Mouse (Mus musculus) kidney, adult 8-10 months (tissue): ENCODE measurements around the gene Ltbp4.
A peak's percentile ranks its signal among the peaks of the same experiment; 100 is the strongest.

Experiments used
- DNase-seq, 2 experiments: peaks; one replicate each; pipeline ENCODE4 v3.0.0; 2022

Gene Ltbp4

DNA sequence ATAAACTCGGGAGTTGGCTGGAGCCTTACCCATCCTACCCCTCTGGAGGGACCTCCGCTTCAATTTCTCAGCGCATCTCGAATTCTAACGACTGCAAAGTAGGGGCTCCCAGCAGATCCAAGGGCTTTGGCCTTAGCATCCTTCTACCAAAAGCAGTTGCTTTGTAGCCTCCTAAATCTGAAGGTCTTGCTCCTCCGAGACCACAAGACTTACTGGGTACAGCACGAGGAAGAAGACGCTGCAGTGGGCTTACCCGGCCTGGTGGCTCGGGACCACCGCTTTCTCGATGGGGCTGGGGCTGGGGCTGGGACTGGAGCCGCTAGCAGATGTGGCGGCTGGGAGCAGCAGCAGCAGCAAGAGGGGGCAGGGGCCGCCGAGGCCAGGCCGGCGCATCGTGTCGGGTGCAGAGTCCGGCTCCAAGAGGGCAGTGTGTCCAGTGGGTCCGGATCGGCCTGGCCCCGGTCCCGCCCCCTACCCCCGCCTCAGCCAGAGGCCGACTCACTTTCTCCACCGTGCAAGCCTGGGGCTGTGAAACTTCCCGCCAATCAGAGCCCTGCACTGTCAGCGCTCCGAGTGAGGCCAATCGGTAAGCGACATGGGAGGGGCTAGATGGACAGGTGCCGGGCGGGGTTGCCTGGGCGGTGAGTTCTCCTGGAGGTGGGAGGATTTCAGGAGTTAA is at the start of gene Ltbp4:
TSS of gene Ltbp4 (minus strand) at position 518 of the 679 bp plus-strand sequence.
- peak; percentile 79 to 85 for DNase-seq

DNA sequence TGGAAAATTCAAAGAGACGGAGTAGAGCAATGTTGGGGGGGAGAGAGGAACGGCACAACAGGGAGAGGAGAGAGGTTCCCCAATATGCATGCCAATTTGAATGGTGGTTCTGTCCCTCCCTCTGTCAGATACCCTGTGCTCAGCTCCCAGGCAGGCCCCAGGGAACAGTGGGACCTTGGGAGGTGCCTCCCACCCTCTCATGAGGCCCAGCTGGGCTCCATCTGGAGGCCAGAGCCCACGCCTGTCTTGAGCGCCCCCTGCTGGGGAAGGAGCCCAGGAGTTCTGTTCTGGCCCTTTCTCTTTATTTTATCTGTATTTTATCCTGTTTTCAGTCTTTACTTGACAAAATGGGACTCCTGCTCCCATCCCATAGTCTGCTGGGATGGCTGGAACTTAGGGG is 47.2 kb upstream of the Ltbp4 start:
- peak in 1 of 2 experiments; percentile 36 for DNase-seq

DNA sequence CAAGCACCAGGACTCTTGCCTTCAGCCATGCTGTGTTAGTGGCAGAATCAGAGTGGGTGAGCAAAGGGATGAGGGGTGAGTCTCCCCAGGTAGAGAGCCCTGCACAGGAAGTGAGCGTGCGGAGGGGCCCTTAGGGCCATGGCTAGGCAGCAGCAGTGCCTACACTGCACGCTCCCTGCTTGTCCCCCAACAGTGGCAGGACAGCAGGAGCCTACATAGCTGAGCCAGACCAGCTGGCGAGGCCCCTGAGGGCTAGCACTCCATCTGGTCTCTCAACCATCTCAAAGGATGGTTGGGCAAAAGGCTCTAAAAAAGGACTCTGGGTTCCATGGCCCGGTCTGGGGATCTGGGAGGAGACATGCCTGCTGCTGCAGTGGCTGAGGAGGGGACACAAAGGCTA is 46.6 kb upstream of the Ltbp4 start:
- DNase-seq = no peak

DNA sequence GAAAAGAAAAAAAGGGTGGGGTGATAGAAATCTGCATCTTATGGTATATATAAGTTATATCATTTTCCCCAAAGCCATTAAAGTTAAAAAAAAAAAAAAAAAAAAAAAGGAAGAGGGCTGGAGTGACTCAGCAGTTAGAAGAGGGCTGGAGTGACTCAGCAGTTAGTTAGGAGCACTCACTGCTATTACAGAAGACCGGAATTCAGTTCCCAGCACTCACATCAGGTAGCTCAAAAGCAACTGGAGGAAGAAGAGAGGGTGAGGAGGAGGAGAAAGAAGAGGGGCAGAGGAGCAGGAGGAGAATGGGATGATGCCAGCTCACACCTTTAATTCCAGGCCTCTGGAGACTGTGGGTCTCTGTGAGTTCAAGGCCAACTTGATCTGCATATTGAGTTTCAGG is 45.7 kb upstream of the Ltbp4 start:
- DNase-seq = no peak

DNA sequence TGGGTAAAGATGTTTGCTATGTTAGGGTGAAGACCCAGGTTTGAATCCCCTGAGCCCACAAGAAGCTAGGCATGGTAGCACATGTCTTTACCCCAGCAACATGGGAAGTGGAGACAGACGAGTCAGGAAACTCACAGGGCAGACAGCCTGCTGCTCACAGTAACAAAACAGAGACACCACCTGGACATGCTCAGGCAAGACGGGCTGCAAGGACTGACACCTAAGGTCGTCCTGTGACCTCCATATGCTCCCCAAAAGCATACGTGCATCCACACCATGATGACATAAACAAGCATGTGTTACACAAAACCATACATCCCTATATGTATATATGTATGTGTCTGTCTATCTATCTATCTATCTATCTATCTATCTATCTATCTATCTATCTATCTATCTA is 44.1 kb upstream of the Ltbp4 start:
- no peak for DNase-seq

DNA sequence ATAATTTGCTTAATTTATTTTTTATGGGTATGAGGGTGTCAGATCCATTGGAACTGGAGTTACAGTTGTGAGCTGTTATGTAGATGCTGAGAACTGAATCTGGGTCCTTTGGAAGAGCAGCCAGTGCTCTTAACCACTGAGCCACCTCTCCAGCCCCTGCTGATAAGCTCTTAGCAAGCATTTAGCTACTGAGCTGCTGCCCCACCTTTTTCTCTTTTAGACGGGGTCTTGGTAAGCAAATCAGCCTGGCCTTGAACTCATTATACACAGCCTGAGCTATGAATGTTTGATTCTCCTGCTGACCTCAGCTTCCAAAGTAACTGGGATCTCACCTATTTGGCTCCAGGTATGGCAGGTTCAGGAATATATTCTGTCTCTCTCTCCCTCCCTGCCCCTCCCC is 43.5 kb upstream of the Ltbp4 start:
- no peak for DNase-seq

DNA sequence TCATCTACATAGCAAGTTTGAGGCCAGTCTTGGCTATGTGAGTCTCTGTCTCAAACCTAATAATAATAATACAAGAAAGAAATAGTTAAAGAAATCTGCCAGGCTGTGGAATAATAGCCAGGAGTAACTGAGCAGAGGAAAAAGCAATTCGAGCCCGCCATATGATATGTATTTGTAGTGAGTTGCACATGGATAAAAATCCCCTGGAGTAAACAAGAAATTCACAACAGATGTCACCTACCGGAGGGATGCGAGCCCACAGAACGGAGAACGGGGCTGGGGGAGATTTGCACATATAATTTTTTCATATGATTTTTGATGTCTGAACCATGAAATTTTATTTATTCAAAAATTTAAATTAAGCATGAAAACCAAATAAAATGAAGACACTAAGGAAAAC is 42.3 kb upstream of the Ltbp4 start:
- DNase-seq = no peak

DNA sequence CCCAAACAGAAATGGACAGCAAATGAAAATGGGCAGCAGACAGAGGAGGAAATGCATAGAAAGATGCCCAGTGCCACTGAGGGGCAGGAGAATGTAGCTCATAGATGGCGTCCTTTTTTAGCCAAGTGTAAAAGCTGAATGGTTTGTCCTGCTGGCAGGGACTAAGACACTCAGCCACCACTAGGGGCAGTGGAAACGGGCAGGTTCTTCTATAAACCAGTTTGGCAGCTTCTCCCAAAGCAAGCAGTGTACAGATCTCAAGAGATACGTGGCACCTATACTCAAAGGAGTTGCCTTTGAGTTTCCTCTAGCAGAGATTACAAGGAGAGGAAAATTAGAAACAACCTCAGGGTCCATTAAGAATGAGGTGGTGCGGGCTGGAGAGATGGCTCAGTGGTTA is 40.9 kb upstream of the Ltbp4 start:
- DNase-seq = peak in 1 of 2 experiments; percentile 20

DNA sequence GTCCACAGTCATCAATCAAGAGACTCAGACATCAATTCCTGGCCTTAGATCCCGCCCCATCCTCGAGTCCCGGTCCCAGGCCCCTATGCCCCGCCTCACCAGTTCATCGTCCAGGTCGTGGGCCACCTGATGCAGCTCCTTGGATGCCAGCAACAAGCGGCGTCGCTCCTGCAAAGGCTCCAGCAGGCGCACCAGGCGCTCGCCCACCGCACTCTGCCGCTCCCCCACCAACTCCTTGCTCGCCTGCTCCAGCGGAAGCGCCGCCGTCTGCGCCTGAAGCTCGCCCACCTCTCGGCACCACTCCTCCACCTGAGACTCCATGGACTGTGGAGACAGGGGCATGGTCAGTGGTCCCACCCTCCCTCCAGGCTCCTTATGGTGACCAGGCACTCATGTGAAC is 37.8 kb upstream of the Ltbp4 start:
- no peak for DNase-seq

DNA sequence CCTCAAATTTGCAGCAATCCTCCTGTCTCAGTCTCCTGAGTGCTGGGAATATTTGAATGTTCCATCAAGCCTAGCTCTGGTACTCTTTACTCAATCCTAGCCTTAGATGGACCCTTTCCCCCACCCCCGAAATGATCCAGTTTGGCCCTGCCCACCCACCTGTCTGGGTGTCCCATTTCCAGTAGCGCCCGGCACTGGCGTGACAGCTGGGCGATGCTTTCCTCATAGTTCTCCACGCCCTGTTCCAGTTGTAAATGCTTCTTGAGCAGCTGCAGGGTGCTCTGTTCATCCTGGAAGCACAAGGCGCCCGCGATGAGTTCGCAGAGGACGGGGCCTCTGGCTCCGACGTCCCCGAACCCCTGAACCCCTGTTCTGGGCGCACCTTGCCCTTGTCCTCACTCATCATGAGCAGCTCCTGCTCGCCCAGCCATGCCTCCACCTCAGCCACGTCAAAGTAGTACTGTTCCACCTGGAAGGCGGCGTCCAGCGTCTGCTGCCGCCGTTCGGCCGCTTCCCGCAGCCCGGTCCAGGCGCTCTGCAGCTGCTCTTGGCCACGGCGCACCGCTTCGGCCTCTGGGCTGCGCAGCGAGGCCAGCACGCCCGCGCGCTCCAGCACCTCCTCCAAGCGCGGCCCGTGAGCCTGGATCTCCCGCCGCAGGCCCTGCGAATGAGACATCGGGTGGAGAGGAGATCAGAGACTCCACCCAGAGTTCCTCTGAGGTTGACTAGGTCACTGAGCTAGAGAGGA is 34.4 kb upstream of the Ltbp4 start:
- DNase-seq = no peak

DNA sequence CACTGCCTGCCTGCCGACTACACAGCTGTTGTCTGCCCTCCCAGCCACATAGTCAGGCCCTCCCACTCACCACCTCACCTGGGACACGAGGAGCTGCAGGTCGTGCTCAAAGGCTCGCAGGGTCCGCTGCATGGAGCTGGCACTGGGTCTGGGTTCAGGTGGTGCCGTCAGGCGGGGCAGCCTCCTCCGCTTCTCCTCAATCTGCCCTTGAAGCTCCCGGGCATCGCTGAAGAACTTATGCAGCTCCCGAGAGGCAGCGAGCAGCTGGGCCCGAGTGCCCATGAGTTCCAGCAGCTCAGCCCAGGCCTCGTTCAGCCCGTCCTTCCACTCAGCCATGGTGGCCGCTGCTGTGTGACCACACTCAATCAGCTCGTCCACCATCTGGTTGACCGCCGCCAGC is 31.6 kb upstream of the Ltbp4 start:
- no peak for DNase-seq

DNA sequence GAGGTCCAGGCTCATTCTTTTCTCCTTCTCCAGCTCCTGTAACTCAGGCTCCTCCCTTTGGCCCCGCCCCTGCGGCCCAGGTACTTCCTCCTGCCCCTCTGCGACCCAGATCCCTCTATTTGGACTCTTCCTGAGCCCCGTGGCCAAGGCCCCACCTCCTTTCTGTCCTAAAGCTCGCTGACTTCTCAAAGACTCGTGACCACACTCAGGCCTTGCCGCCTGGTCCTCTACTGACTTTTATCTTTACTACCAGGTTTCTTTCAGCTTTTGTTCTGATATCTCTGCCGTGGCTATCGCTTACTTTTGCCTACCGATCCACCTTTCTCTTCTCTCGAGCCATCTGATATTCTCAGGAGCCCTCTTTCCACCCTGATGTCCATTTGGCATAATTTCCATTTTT is 30.5 kb upstream of the Ltbp4 start:
- no peak for DNase-seq

DNA sequence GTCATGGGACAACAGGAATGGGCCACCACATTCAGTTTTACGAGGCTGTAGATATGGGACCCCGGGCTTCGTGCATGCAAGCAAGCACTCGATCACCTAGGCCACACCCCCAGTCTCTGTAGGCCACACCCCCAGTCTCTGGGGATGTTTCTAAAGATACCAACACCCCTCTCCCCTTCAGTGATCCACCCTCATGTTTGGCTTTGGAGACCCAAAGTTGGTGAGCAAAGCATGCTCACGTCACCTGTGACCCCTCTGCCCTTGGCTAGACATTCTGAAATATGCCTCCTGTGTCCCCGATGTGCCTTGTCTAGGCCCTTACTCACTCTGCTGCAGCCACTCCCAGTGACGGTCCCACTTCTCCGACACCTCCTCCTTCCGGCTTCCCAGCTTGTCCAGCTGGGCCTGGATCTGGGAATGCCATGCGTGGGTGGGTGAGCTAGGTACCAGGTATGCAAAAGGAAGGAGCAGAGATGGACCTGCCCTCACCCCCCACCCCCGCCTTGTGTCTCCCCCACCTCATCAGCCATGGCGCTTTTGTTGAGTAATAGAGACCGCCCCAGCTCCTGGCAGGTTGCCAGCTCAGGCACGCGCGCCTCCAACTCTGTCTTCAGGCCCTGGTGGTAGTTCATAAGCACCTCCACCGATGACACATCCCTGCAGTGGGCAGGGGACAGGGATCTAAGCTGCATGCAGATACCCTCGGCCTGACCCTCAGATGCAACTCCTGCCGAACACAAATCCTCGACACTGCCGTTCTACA is 28.8 kb upstream of the Ltbp4 start:
- DNase-seq = no peak

DNA sequence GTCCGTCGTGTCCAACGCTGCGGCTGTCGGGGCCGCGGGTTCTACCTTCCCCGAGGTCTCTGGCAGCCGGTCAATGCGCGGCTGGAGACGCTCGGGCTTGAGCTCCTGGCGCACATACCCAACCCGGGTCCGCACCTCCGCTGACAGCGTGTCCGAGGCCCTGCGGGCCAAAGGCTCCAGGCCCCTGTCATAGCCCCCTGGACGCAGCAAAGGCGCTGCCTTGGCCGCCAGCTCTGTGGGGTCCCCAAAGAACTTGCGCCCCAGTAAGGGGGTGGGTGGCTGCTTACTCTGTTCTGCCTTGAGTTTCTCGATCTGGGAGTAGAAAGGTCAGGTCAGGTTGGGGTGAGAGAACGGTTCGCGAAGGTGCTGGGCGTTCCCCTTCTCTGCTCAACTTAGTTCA is 26.9 kb upstream of the Ltbp4 start:
- DNase-seq = no peak

DNA sequence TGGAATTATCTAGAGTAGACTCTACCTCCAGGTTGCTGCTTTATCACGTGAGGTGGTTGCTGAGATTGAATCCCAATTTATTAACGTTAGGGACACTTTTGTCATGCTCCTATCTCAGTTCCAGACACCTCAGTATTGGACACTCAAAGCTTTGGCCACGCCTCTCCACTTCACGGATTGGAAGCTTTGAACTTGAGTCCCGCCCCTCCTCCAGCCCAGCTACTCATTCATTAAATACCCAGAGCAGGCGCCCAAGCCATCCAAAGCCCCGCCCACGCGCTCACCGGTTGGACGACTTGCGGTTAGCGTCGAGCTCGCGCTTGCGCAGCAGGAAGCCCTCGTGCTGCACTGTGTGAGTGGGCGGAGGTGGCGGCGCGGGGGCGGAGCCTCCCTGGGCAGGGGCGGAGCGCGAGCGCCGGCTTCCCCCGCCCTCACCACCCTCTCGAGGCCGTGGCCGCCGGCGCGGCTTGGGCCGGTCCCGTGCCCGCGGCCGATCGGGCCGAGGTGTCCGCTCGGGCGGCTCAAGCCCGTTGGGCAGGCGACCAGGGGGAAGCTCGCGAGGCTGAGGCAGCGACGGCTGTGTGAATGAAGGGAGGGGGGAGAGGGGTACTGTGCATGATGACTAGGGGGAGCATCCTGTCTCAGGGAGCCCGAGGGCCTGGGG is 23.9 kb upstream of the Ltbp4 start:
- peak; percentile 100 for DNase-seq

DNA sequence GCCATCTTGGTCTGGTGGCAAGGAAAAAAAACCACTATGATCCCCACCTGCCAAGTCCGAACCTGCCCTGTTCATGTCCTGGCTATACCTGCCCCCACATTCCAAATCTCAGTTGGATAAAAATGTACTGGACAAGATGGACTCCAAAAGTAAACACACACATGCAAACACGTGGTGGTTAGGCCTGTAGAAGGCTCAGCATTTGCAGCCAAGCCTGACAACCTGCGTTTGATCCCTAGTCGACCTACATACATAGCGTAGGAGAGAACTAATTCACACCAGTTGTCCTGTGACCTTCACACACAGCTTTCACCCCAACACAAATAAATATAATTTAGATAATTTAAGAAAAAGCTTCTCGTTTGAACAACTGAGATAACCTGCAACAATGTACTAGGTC is 23.3 kb upstream of the Ltbp4 start:
- no peak for DNase-seq

DNA sequence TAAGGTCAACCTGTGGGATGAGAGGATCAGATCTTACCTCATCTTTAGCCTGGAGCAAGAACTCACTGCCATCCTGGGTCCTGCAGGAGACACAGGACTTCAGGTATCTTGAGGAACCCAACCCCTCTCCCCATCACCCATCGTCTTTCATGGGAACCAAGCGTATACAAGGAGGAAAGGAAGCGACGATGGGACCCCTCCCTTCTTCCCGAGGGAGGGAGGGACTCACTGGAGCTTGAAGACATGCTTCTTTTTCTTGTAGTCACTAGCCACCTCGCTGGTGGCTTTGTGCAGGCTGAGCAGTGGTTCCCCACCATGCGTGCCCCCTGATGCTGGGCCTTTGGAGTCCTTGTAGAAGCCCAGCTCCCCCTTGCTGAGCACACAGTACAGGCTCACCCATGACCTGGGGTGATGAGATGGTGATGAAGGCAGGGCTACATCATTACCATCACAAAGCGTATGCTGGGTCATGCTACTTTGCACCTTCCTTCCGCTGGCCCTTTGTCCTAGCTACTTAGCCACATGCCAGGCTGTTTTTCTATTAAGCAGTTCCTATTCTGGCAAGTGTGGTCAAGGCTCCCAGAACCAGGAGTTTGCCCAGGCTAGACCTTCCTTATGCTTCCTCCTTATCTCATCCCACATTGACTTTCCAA is 22.3 kb upstream of the Ltbp4 start:
- DNase-seq = no peak

DNA sequence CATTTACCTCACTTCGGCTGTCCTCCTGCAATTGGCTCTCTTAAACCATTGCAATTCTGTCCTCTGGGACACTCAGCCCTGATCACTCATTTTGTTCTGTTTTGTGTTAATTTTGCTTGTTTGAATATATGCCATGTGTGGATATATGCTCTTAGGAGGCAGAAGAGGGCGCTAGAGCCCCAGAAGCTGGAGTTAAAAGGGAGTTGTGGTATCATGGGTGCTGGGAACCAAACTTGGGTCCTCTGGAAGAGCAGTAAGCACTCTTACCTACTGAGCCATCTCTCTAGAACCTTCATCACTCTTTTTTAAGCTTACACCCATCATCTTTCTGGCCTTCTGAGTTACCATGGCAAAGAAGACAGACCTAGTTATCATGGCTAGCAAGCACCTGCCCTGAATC is 21.7 kb upstream of the Ltbp4 start:
- DNase-seq = no peak

DNA sequence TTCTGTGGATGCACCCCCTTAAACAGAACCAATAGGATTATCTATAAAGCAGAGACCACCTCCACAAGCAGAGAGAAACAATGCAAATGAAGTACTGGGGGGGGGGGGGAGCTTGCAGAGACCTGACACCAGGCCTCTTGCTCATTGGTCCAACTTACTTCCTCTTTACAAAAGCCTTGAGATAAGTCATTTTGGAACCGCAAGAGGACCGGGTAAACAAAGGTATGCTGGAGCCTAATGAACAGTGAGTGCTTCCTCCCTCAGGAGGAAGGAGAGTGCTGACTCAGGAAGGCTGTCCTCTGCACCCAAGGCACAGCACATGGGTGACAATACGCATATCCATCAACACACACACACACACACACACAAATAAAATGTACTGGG is 20.1 kb upstream of the Ltbp4 start:
- DNase-seq = no peak

DNA sequence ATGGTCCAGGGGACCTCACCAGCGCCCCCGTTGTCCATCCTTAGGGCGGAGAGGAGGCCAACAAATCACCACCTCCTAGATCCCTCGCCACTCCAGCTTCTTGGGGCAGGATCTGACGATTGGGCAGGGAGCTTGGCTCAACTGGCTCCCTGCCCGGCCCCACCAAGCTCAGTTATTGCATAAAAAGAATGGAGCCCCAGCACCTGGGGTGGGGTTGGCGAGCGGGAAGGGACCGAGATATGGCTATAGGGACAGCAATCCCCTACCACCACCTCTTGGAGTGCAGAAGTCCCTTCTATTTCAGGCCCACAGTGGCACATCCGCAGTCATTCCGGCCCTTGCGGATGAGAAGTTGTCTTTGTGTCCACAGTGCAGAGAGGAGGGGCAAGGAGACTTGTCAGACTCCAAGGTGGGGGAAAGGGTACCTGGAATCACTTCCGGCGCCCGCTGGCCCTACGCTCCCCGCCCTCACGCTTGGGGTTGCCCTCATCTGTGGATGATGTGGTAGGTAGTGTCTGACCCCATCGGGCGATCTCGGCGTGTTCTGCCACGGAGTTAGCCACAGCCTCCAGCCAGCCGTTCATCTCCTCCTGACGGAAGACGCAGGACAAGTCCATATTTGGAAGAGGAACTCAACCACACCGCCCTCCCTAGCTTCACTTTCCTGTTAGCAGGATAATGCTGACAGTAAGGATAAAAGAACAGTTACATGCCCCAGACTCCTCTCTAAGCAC is 19.5 kb upstream of the Ltbp4 start, which contains the start of gene Gm20479:
TSS of gene Gm20479 (minus strand) at position 559 of the 734 bp plus-strand sequence.
- DNase-seq = peak in 1 of 2 experiments; percentile 34

DNA sequence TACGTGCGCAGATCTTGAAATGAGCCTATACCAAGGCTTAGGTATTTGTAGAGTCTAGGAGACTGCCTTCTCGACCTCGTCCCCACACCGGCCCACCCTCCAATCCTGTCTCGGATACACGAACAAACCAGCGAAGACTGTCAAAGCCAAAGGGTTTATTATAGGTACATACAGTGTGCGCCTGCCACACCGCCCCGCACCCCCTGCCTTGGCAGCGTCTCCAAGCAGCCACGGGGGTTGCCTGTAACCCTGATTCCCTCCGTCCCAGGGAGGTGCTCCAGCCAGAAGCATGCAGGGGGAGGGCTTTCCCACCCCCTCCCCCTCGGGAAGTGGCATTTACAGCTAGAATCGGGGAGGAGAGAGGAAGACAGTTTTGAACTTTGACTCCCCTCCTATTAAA is 18.8 kb upstream of the Ltbp4 start:
- peak; percentile 40 to 44 for DNase-seq

DNA sequence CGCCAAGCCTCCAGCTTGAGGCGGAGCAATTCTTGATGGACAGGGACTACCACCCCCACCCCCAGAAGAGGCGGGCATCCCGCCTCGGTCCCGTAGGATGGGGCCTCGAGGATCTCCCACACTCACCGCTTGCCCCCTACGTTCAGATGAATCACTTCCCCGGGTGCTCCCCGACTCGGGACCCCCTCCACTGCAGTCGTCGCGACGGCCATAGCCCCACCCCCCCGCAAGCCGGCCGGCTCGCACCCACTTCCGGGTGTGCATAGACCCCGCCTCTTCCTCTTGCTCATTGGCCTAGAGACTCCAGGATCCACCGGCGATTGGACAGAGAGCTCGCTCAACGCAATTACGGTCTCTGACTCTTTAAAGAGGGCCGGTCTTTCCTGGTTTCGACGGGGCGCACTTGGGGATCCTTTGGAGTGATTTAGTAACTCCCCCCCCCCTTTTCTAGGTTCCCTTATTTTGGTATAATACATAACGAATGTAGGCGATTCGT is 18.3 kb upstream of the Ltbp4 start, which contains the start of gene Shkbp1:
TSS of gene Shkbp1 (minus strand) at position 275 of the 496 bp plus-strand sequence.
- peak; percentile 85 to 87 for DNase-seq
